Mouse (Mus musculus): ENCODE results near the gene Fbxo17. TPM values are rescaled to one million over a fixed set of nuclear protein-coding genes. Genes with fewer than 3 reads are reported as not detected.

Gene Fbxo17
- polyA plus RNA-seq, 1 experiment from 2014 or later, result 8.3 TPM

- H3K27me3 ChIP-seq (ENCODE audit: control insufficient read depth, insufficient read depth, low read length), result no peaks in the 10 kb centered on the region
- H3K4me1 ChIP-seq (replicated peaks; ENCODE audit: control insufficient read depth, insufficient read depth, low read length), result peaks cover 4% of the 10 kb centered on the region
- ATAC-seq (replicated peaks; ENCODE audit: low FRiP score) (peak; percentile 99), DNase-seq (ENCODE audit: low spot score) (peak; percentile 96)
- peak within 1 kb of the TSS; percentile 81 for H3K4me3 ChIP-seq (ENCODE audit: low read depth, low read length)
- H3K4me2 ChIP-seq (ENCODE audit: low read depth, low read length, severe bottlenecking), result peak within 1 kb of the TSS; percentile 77
- no peaks in the 10 kb centered on the region for H3K9me3 ChIP-seq (ENCODE audit: control insufficient read depth, low read length)
- H3K27ac ChIP-seq (ENCODE audit: low read depth, low read length), result no peak within 1 kb of the TSS
- H3K36me3 ChIP-seq (ENCODE audit: control insufficient read depth, insufficient read depth, low read length), result no peaks in the 10 kb centered on the region
- peak within 1 kb of the TSS; percentile 69 for H3K9ac ChIP-seq (ENCODE audit: low read length)
- WGBS, result under 1% methylated on average over 45 of the region's 45 CpGs
Observed at GRCm38 (mm10) chr7:28766173-28766879, 49.7 kb downstream of the Fbxo17 start, which contains the start of gene Sirt2. Gene Sirt2, plus strand, starts transcription at chr7:28766735.

- ATAC-seq (replicated peaks; ENCODE audit: low FRiP score) (no peak; the same call in 1 of the 2 replicates), DNase-seq (ENCODE audit: low spot score) (no peak)
- Histone ChIP-seq H3K9me3 (ENCODE audit: control insufficient read depth, low read length) (no peaks in the 10 kb centered on the region), H3K27me3 (ENCODE audit: control insufficient read depth, insufficient read depth, low read length) (no peaks in the 10 kb centered on the region), H3K27ac (ENCODE audit: low read depth, low read length) (no peak overlapping the region), H3K4me2 (ENCODE audit: low read depth, low read length, severe bottlenecking) (peak overlapping the region; percentile 68), H3K36me3 (ENCODE audit: control insufficient read depth, insufficient read depth, low read length) (no peaks in the 10 kb centered on the region), H3K4me1 (replicated peaks; ENCODE audit: control insufficient read depth, insufficient read depth, low read length) (peaks cover 4% of the 10 kb centered on the region), H3K9ac (ENCODE audit: low read length) (peak overlapping the region; percentile 69), H3K4me3 (ENCODE audit: low read depth, low read length) (peak overlapping the region; percentile 81)
- 4% methylated on average over 14 of the region's 14 CpGs for WGBS
Observed at GRCm38 (mm10) chr7:28766910-28767309, 50.3 kb downstream of the Fbxo17 start.

GRCm38 (mm10) chr7:28767462-28767965 lies 50.9 kb downstream of the Fbxo17 start, which contains the start of gene Nfkbib:
Gene Nfkbib, minus strand, starts transcription at chr7:28767512.
- Histone ChIP-seq H3K4me1 (replicated peaks; ENCODE audit: control insufficient read depth, insufficient read depth, low read length) (peaks cover 4% of the 10 kb centered on the region), H3K27ac (ENCODE audit: low read depth, low read length) (no peak within 1 kb of the TSS), H3K27me3 (ENCODE audit: control insufficient read depth, insufficient read depth, low read length) (no peaks in the 10 kb centered on the region), H3K4me3 (ENCODE audit: low read depth, low read length) (peak within 1 kb of the TSS; percentile 81), H3K9ac (ENCODE audit: low read length) (peak within 1 kb of the TSS; percentile 69), H3K9me3 (ENCODE audit: control insufficient read depth, low read length) (no peaks in the 10 kb centered on the region), H3K36me3 (ENCODE audit: control insufficient read depth, insufficient read depth, low read length) (no peaks in the 10 kb centered on the region), H3K4me2 (ENCODE audit: low read depth, low read length, severe bottlenecking) (peak within 1 kb of the TSS; percentile 68)
- WGBS, result 65% methylated on average over 7 of the region's 7 CpGs
- ATAC-seq (replicated peaks; ENCODE audit: low FRiP score), result no peak
- no peak for DNase-seq (ENCODE audit: low spot score)

- ATAC-seq (replicated peaks; ENCODE audit: low FRiP score), result no peak
- Histone ChIP-seq H3K9me3 (ENCODE audit: control insufficient read depth, low read length) (no peaks in the 10 kb centered on the region), H3K27me3 (ENCODE audit: control insufficient read depth, insufficient read depth, low read length) (no peaks in the 10 kb centered on the region), H3K4me2 (ENCODE audit: low read depth, low read length, severe bottlenecking) (no peak overlapping the region), H3K4me3 (ENCODE audit: low read depth, low read length) (no peak overlapping the region), H3K27ac (ENCODE audit: low read depth, low read length) (no peak overlapping the region), H3K4me1 (replicated peaks; ENCODE audit: control insufficient read depth, insufficient read depth, low read length) (peaks cover 4% of the 10 kb centered on the region), H3K36me3 (ENCODE audit: control insufficient read depth, insufficient read depth, low read length) (no peaks in the 10 kb centered on the region), H3K9ac (ENCODE audit: low read length) (no peak overlapping the region)
- WGBS, result 94% methylated on average over 9 of the region's 9 CpGs
- no peak for DNase-seq (ENCODE audit: low spot score)
Observed at GRCm38 (mm10) chr7:28769414-28769958, 52.9 kb downstream of the Fbxo17 start.

- no peak for DNase-seq (ENCODE audit: low spot score)
- Histone ChIP-seq H3K4me3 (ENCODE audit: low read depth, low read length) (no peak overlapping the region), H3K4me1 (replicated peaks; ENCODE audit: control insufficient read depth, insufficient read depth, low read length) (peaks cover 4% of the 10 kb centered on the region), H3K27me3 (ENCODE audit: control insufficient read depth, insufficient read depth, low read length) (no peaks in the 10 kb centered on the region), H3K9me3 (ENCODE audit: control insufficient read depth, low read length) (no peaks in the 10 kb centered on the region), H3K27ac (ENCODE audit: low read depth, low read length) (no peak overlapping the region), H3K4me2 (ENCODE audit: low read depth, low read length, severe bottlenecking) (no peak overlapping the region), H3K36me3 (ENCODE audit: control insufficient read depth, insufficient read depth, low read length) (no peaks in the 10 kb centered on the region), H3K9ac (ENCODE audit: low read length) (no peak overlapping the region)
- 89% methylated on average over 3 of the region's 3 CpGs for WGBS
- ATAC-seq (replicated peaks; ENCODE audit: low FRiP score), result no peak
Observed at GRCm38 (mm10) chr7:28770309-28770708, 53.7 kb downstream of the Fbxo17 start.

GRCm38 (mm10) chr7:28771867-28772266 lies 55.3 kb downstream of the Fbxo17 start:
- Histone ChIP-seq H3K4me3 (ENCODE audit: low read depth, low read length) (no peak overlapping the region), H3K4me1 (replicated peaks; ENCODE audit: control insufficient read depth, insufficient read depth, low read length) (peaks cover 4% of the 10 kb centered on the region), H3K4me2 (ENCODE audit: low read depth, low read length, severe bottlenecking) (no peak overlapping the region), H3K9me3 (ENCODE audit: control insufficient read depth, low read length) (no peaks in the 10 kb centered on the region), H3K27ac (ENCODE audit: low read depth, low read length) (no peak overlapping the region), H3K9ac (ENCODE audit: low read length) (no peak overlapping the region), H3K36me3 (ENCODE audit: control insufficient read depth, insufficient read depth, low read length) (no peaks in the 10 kb centered on the region), H3K27me3 (ENCODE audit: control insufficient read depth, insufficient read depth, low read length) (no peaks in the 10 kb centered on the region)
- ATAC-seq (replicated peaks; ENCODE audit: low FRiP score) (no peak), DNase-seq (ENCODE audit: low spot score) (no peak)
- WGBS, result 92% methylated on average over 11 of the region's 11 CpGs

- no peak overlapping the region for H3K9ac ChIP-seq (ENCODE audit: low read length)
- no peak overlapping the region for H3K27ac ChIP-seq (ENCODE audit: low read depth, low read length)
- no peak for DNase-seq (ENCODE audit: low spot score)
- no peak overlapping the region for H3K4me3 ChIP-seq (ENCODE audit: low read depth, low read length)
- ATAC-seq (replicated peaks; ENCODE audit: low FRiP score), result no peak
- no peaks in the 10 kb centered on the region for H3K4me1 ChIP-seq (replicated peaks; ENCODE audit: control insufficient read depth, insufficient read depth, low read length)
- no peaks in the 10 kb centered on the region for H3K36me3 ChIP-seq (ENCODE audit: control insufficient read depth, insufficient read depth, low read length)
- H3K4me2 ChIP-seq (ENCODE audit: low read depth, low read length, severe bottlenecking), result no peak overlapping the region
- no peaks in the 10 kb centered on the region for H3K9me3 ChIP-seq (ENCODE audit: control insufficient read depth, low read length)
- no peaks in the 10 kb centered on the region for H3K27me3 ChIP-seq (ENCODE audit: control insufficient read depth, insufficient read depth, low read length)
- 71% methylated on average over 3 of the region's 3 CpGs for WGBS
Observed at GRCm38 (mm10) chr7:28773163-28773562, 56.6 kb downstream of the Fbxo17 start.

- Histone ChIP-seq H3K4me3 (ENCODE audit: low read depth, low read length) (no peak overlapping the region), H3K36me3 (ENCODE audit: control insufficient read depth, insufficient read depth, low read length) (no peaks in the 10 kb centered on the region), H3K9me3 (ENCODE audit: control insufficient read depth, low read length) (no peaks in the 10 kb centered on the region), H3K4me1 (replicated peaks; ENCODE audit: control insufficient read depth, insufficient read depth, low read length) (no peaks in the 10 kb centered on the region), H3K27ac (ENCODE audit: low read depth, low read length) (no peak overlapping the region), H3K9ac (ENCODE audit: low read length) (no peak overlapping the region), H3K27me3 (ENCODE audit: control insufficient read depth, insufficient read depth, low read length) (no peaks in the 10 kb centered on the region), H3K4me2 (ENCODE audit: low read depth, low read length, severe bottlenecking) (no peak overlapping the region)
- ATAC-seq (replicated peaks; ENCODE audit: low FRiP score) (no peak), DNase-seq (ENCODE audit: low spot score) (no peak)
- WGBS, result 77% methylated on average over 12 of the region's 12 CpGs
Observed at GRCm38 (mm10) chr7:28774164-28774563, 57.6 kb downstream of the Fbxo17 start.
